Mouse (Mus musculus): ENCODE data around the gene Kcng1.

- no peak for TF ChIP-seq GATA1 (IDR thresholded peaks at IDR 0.05; ENCODE audit: borderline replicate concordance, low read length)
- TF ChIP-seq FLI1 (IDR thresholded peaks at IDR 0.05; ENCODE audit: low read length): no peak
Observed at GRCm38 (mm10) chr2:168285143-168285542, 3.6 kb upstream of the Kcng1 start.

Measured in megakaryocyte, embryonic 14.5 days (primary cell).